Mouse (Mus musculus) MEL (cell line): ENCODE data around the gene Plin4. TPM values are rescaled to one million over a fixed set of nuclear protein-coding genes. Genes with fewer than 3 reads are reported as not detected.

Experiments used
- DNase-seq: peaks from one replicate; pipeline ENCODE4 v3.0.0; 2011; ENCODE audit warnings: low read depth, low spot score
- H3K27ac ChIP-seq: 2 replicates; pipeline ENCODE4 v1.5.1; 2012; ENCODE audit warnings: low read depth, mild to moderate bottlenecking, control low read depth, low read length, moderate library complexity; ENCODE audit not compliant: control insufficient read depth
- H3K27me3 ChIP-seq, 2 experiments: fragments of 150-350 bp in 1 of 2; sonication (generic) in 1 of 2; 2 replicates each; pipeline ENCODE4 v1.6.1; 2012; ENCODE audit warnings: low read length in 2 of 2, mild to moderate bottlenecking in 2 of 2, improper control_type of control experiment in 1 of 2, moderate library complexity in 1 of 2; ENCODE audit not compliant: insufficient read depth in 2 of 2, control insufficient read depth in 1 of 2
- H3K36me3 ChIP-seq, 2 experiments: 2 replicates each; pipeline ENCODE4 v1.6.1; 2012 to 2014; ENCODE audit warnings: low read length in 2 of 2, improper control_type of control experiment in 1 of 2, inconsistent platforms in 1 of 2, mild to moderate bottlenecking in 1 of 2; ENCODE audit not compliant: insufficient read depth in 2 of 2, control insufficient read depth in 1 of 2
- H3K4me1 ChIP-seq, 2 experiments: fragments of 150-350 bp in 1 of 2; sonication (generic) in 1 of 2; 2 replicates each; pipeline ENCODE4 v1.6.1; 2012; ENCODE audit warnings: low read length in 2 of 2, improper control_type of control experiment in 1 of 2, mild to moderate bottlenecking in 1 of 2; ENCODE audit not compliant: insufficient read depth in 2 of 2, control insufficient read depth in 1 of 2
- H3K4me3 ChIP-seq, 2 experiments: fragments of 150-350 bp in 1 of 2; sonication (generic) in 1 of 2; 2 replicates each; pipeline ENCODE4 v1.5.1; 2012; ENCODE audit warnings: low read depth in 2 of 2, low read length in 2 of 2, mild to moderate bottlenecking in 2 of 2, moderate library complexity in 2 of 2, control low read depth in 1 of 2, improper control_type of control experiment in 1 of 2; ENCODE audit not compliant: control insufficient read depth in 1 of 2, insufficient read depth in 1 of 2
- H3K79me2 ChIP-seq: 2 replicates; pipeline ENCODE4 v1.6.1; 2012; ENCODE audit warnings: mild to moderate bottlenecking, low read length, moderate library complexity; ENCODE audit not compliant: control insufficient read depth, poor library complexity, insufficient read depth
- H3K9ac ChIP-seq: 2 replicates; pipeline ENCODE4 v1.6.1; 2012; ENCODE audit warnings: low read depth, mild to moderate bottlenecking, control low read depth, low read length, moderate library complexity; ENCODE audit not compliant: control insufficient read depth, poor library complexity, severe bottlenecking
- H3K9me3 ChIP-seq: fragments of 150-350 bp; sonication (generic); replicated peaks from 2 replicates; pipeline ENCODE4 v1.6.1; 2012; ENCODE audit warnings: mild to moderate bottlenecking, low read length, improper control_type of control experiment, moderate library complexity; ENCODE audit not compliant: insufficient read depth
- BHLHE40 ChIP-seq: IDR thresholded peaks from 2 replicates; pipeline ENCODE4 v1.6.1; 2012; ENCODE audit warnings: low read depth, mild to moderate bottlenecking, inconsistent platforms, low read length, improper control_type of control experiment, borderline replicate concordance
- CHD1 ChIP-seq: IDR thresholded peaks from 2 replicates; pipeline ENCODE4 v1.6.1; 2012; ENCODE audit warnings: low read depth, mild to moderate bottlenecking, inconsistent platforms, low read length, improper control_type of control experiment
- CTCF ChIP-seq, 3 experiments: IDR thresholded peaks in 2 of 3; conservative IDR thresholded peaks in 1 of 3; 2 replicates each; pipeline ENCODE4 v1.5.1; 2011 to 2012; ENCODE audit warnings: low read length in 3 of 3, low read depth in 2 of 3, mild to moderate bottlenecking in 2 of 3, improper control_type of control experiment in 1 of 3, inconsistent platforms in 1 of 3, mixed read lengths in 1 of 3, moderate library complexity in 1 of 3; ENCODE audit not compliant: control insufficient read depth in 1 of 3, insufficient read depth in 1 of 3, poor library complexity in 1 of 3, severe bottlenecking in 1 of 3
- EP300 ChIP-seq, 2 experiments: IDR thresholded peaks; 2 replicates each; pipeline ENCODE4 v1.6.1; 2011; ENCODE audit warnings: improper control_type of control experiment in 2 of 2, low read length in 2 of 2, low read depth in 1 of 2, mild to moderate bottlenecking in 1 of 2
- GABPA ChIP-seq: IDR thresholded peaks from 2 replicates; pipeline ENCODE4 v1.6.1; 2012; ENCODE audit warnings: low read depth, mild to moderate bottlenecking, inconsistent platforms, low read length, improper control_type of control experiment, moderate library complexity
- GATA1 ChIP-seq: IDR thresholded peaks from 2 replicates; pipeline ENCODE4 v1.6.1; 2011; ENCODE audit warnings: low read depth, low read length, improper control_type of control experiment
- HCFC1 ChIP-seq: IDR thresholded peaks from 2 replicates; pipeline ENCODE4 v1.6.1; 2012; ENCODE audit warnings: low read depth, mild to moderate bottlenecking, inconsistent platforms, low read length, improper control_type of control experiment, moderate library complexity
- KAT2A ChIP-seq: conservative IDR thresholded peaks from 2 replicates; pipeline ENCODE4 v1.6.1; 2012; ENCODE audit warnings: low read depth, low read length, improper control_type of control experiment, inconsistent platforms
- MAFK ChIP-seq: IDR thresholded peaks from 2 replicates; pipeline ENCODE4 v1.6.1; 2011; ENCODE audit warnings: low read depth, mild to moderate bottlenecking, low read length, improper control_type of control experiment, borderline replicate concordance
- MAX ChIP-seq: IDR thresholded peaks from 2 replicates; pipeline ENCODE4 v1.6.1; 2011; ENCODE audit warnings: low read length, improper control_type of control experiment
- MAZ ChIP-seq: IDR thresholded peaks from 2 replicates; pipeline ENCODE4 v1.6.1; 2012; ENCODE audit warnings: low read depth, mild to moderate bottlenecking, inconsistent platforms, low read length, improper control_type of control experiment
- MEF2A ChIP-seq: IDR thresholded peaks from 2 replicates; pipeline ENCODE4 v1.6.1; 2014; ENCODE audit warnings: low read depth, mild to moderate bottlenecking, inconsistent platforms, low read length, improper control_type of control experiment; ENCODE audit not compliant: poor library complexity, insufficient replicate concordance, severe bottlenecking; ENCODE audit errors: extremely low read depth
- MYB ChIP-seq: IDR thresholded peaks from 2 replicates; pipeline ENCODE4 v1.6.1; 2011; ENCODE audit warnings: mild to moderate bottlenecking, low read depth, low read length, improper control_type of control experiment
- MYC ChIP-seq: IDR thresholded peaks from 2 replicates; pipeline ENCODE4 v1.6.1; 2011; ENCODE audit warnings: low read depth, mild to moderate bottlenecking, low read length, improper control_type of control experiment, moderate library complexity
- NRF1 ChIP-seq: IDR thresholded peaks from 2 replicates; pipeline ENCODE4 v1.6.1; 2014; ENCODE audit warnings: low read depth, mild to moderate bottlenecking, inconsistent platforms, low read length, improper control_type of control experiment, moderate library complexity; ENCODE audit not compliant: poor library complexity, insufficient read depth, severe bottlenecking
- POLR2AphosphoS2 ChIP-seq: IDR thresholded peaks from 2 replicates; pipeline ENCODE4 v1.6.1; 2011; ENCODE audit warnings: low read length, improper control_type of control experiment
- POLR2AphosphoS5 ChIP-seq: IDR thresholded peaks from 2 replicates; pipeline ENCODE4 v1.6.1; 2012; ENCODE audit warnings: low read depth, borderline replicate concordance, mild to moderate bottlenecking, inconsistent platforms, low read length, moderate library complexity, mixed read lengths
- RCOR1 ChIP-seq: IDR thresholded peaks from 2 replicates; pipeline ENCODE4 v1.6.1; 2012; ENCODE audit warnings: low read depth, mild to moderate bottlenecking, inconsistent platforms, low read length, improper control_type of control experiment
- SIN3A ChIP-seq: IDR thresholded peaks from 2 replicates; pipeline ENCODE4 v1.6.1; 2012; ENCODE audit warnings: low read length, improper control_type of control experiment, inconsistent platforms
- TCF12 ChIP-seq: IDR thresholded peaks from 2 replicates; pipeline ENCODE4 v1.6.1; 2014; ENCODE audit warnings: low read depth, mild to moderate bottlenecking, inconsistent platforms, low read length, improper control_type of control experiment, moderate library complexity
- USF2 ChIP-seq, 2 experiments: IDR thresholded peaks; 2 replicates each; pipeline ENCODE4 v1.6.1; 2011 to 2012; ENCODE audit warnings: improper control_type of control experiment in 2 of 2, low read length in 2 of 2, borderline replicate concordance in 1 of 2, inconsistent platforms in 1 of 2, low read depth in 1 of 2, mild to moderate bottlenecking in 1 of 2; ENCODE audit not compliant: insufficient read depth in 1 of 2
- ZC3H11A ChIP-seq: IDR thresholded peaks from 2 replicates; pipeline ENCODE4 v1.6.1; 2012; ENCODE audit warnings: low read depth, mild to moderate bottlenecking, inconsistent platforms, low read length, improper control_type of control experiment
- ZKSCAN1 ChIP-seq: IDR thresholded peaks from 2 replicates; pipeline ENCODE4 v1.6.1; 2012; ENCODE audit warnings: low read depth, mild to moderate bottlenecking, inconsistent platforms, low read length, improper control_type of control experiment, moderate library complexity
- ZMIZ1 ChIP-seq: IDR thresholded peaks from 2 replicates; pipeline ENCODE4 v1.6.1; 2012; ENCODE audit warnings: low read depth, mild to moderate bottlenecking, inconsistent platforms, low read length, improper control_type of control experiment, moderate library complexity
- ZNF384 ChIP-seq: IDR thresholded peaks from 2 replicates; pipeline ENCODE4 v1.6.1; 2012; ENCODE audit warnings: low read depth, mild to moderate bottlenecking, inconsistent platforms, low read length, improper control_type of control experiment
- polyA plus RNA-seq, 2 experiments: library from polyadenylated mRNA; stranded (reverse) in 1 of 2; unstranded in 1 of 2; fragments of >175 nt in 1 of 2; fragments of >200 nt in 1 of 2; gene quantifications; 2 replicates each; pipeline versions ENCODE4 v1.2.1 to v1.2.4; 2012; ENCODE audit warnings: low replicate concordance in 2 of 2, low read depth in 1 of 2; ENCODE audit not compliant: insufficient read length in 2 of 2, insufficient read depth in 1 of 2, missing spikeins in 1 of 2
- total RNA-seq: library from RNA; depleted of rRNA; stranded (reverse); fragments of 300-350 nt; gene quantifications from 2 replicates; pipeline ENCODE4 v1.2.3, GENCODE M21; 2012

Gene Plin4
- total and polyA plus RNA-seq, 3 experiments = 0.07 to 0.08 TPM; not detected in 1

DNA sequence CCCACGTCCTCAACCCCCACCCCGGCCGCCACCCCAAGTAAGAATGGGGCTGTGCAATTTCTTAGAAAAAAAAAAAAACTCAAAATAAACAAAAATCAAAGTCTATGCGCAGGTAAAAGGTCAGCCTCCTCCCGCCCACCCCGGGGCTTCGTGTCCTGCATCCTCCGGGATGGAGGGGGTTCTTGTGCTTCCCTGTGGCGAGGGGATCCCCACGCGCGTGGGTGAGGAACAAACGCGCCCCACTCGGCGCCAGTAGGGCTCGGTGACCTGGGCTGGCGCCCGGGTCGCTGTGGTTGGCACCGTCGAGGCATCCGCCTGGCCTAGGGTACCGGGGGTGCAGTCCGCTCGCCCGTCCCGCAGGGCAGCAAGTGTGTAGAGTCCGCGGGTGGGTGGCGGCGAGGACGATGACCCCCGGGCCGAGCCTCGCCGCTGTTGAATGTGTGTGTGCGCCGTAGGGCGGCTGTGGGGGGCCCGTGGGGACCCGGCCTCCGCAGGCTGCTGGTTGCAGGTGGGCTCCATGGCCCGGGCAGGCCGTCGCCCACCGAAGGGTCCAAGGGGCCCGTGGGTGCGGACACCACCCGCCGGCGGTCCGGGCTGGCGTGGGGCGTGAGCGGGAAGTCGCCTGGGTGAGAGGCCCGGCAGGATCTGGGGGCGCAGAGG is 14.2 kb upstream of the Plin4 start:
- Histone ChIP-seq H3K36me3 (no peaks in the 10 kb centered on the region), H3K4me3 (no peak overlapping the region), H3K4me1 (no peaks in the 10 kb centered on the region), H3K9ac (no peak overlapping the region), H3K27me3 (no peaks in the 10 kb centered on the region), H3K9me3 (no peaks in the 10 kb centered on the region), H3K79me2 (no peaks in the 10 kb centered on the region), H3K27ac (no peak overlapping the region)
- TF ChIP-seq MAX (no peak), MAFK (no peak), TCF12 (no peak), ZKSCAN1 (no peak), POLR2AphosphoS2 (no peak), EP300 (IDR thresholded peaks at IDR 0.05; ENCODE audit: low read depth in 1 of 2, low read length in 2 of 2) (no peak), NRF1 (no peak), KAT2A (no peak), MYB (no peak), USF2 (IDR thresholded peaks at IDR 0.05; ENCODE audit: borderline replicate concordance in 1 of 2, insufficient read depth in 1 of 2, low read depth in 1 of 2, low read length in 2 of 2) (no peak), ZMIZ1 (no peak), MEF2A (no peak), POLR2AphosphoS5 (no peak), HCFC1 (no peak), RCOR1 (no peak), MYC (no peak), BHLHE40 (no peak), ZC3H11A (no peak), CTCF (IDR thresholded peaks at IDR 0.05 in 2 of 3, conservative IDR thresholded peaks at IDR 0.05 in 1 of 3; ENCODE audit: control insufficient read depth in 1 of 3, insufficient read depth in 1 of 3, low read depth in 2 of 3, low read length in 3 of 3, poor library complexity in 1 of 3, severe bottlenecking in 1 of 3) (no peak)
- DNase-seq = no peak

GRCm38 (mm10) chr17:56123161-56123560 is 13.6 kb upstream of the Plin4 start:
- H3K27ac ChIP-seq = no peak overlapping the region
- no peaks in the 10 kb centered on the region for H3K9me3 ChIP-seq
- no peak for DNase-seq
- H3K4me3 ChIP-seq = no peak overlapping the region
- H3K27me3 ChIP-seq = no peaks in the 10 kb centered on the region
- TF ChIP-seq ZC3H11A (no peak), CHD1 (no peak), MAZ (no peak), TCF12 (no peak), USF2 (IDR thresholded peaks at IDR 0.05; ENCODE audit: borderline replicate concordance in 1 of 2, insufficient read depth in 1 of 2, low read depth in 1 of 2, low read length in 2 of 2) (no peak), GATA1 (no peak), MYC (no peak), SIN3A (no peak), POLR2AphosphoS2 (no peak), GABPA (no peak), ZNF384 (no peak), BHLHE40 (no peak), ZMIZ1 (no peak), ZKSCAN1 (no peak)
- no peaks in the 10 kb centered on the region for H3K4me1 ChIP-seq
- no peak overlapping the region for H3K9ac ChIP-seq
- H3K36me3 ChIP-seq = no peaks in the 10 kb centered on the region
- no peaks in the 10 kb centered on the region for H3K79me2 ChIP-seq
